Mouse (Mus musculus): Measurements from ENCODE around the gene Tdrd5. TPM values are rescaled to one million over a fixed set of nuclear protein-coding genes. Genes with fewer than 3 reads are reported as not detected.

The Tdrd5 gene
- polyA plus RNA-seq, 1 experiment from 2014 or later, result 0.09 TPM

GRCm38 (mm10) chr1:156241035-156241434 lies 62.4 kb downstream of the Tdrd5 start:
- ATAC-seq (ENCODE audit: low FRiP score) (no peak), DNase-seq (ENCODE audit: low spot score) (peak; percentile 61)
- 39% methylated on average over 2 of the region's 2 CpGs for WGBS
- H3K36me3 ChIP-seq (ENCODE audit: control insufficient read depth, insufficient read depth, low read length), result no peaks in the 10 kb centered on the region
- H3K9ac ChIP-seq (ENCODE audit: low read depth, low read length), result no peak overlapping the region
- no peak overlapping the region for H3K4me3 ChIP-seq (ENCODE audit: low read depth, low read length)
- H3K27ac ChIP-seq (ENCODE audit: low read depth, low read length), result no peak overlapping the region
- H3K4me2 ChIP-seq (replicated peaks; ENCODE audit: low read depth, low read length), result no peak overlapping the region
- no peaks in the 10 kb centered on the region for H3K4me1 ChIP-seq (replicated peaks; ENCODE audit: control insufficient read depth, insufficient read depth, low read length)
- H3K27me3 ChIP-seq (ENCODE audit: control insufficient read depth, insufficient read depth, low read length), result no peaks in the 10 kb centered on the region
- no peaks in the 10 kb centered on the region for H3K9me3 ChIP-seq (ENCODE audit: control insufficient read depth, low read length)

GRCm38 (mm10) chr1:156231122-156231521 lies 72.3 kb downstream of the Tdrd5 start:
- DNase-seq (ENCODE audit: low spot score), result no peak
- H3K4me3 ChIP-seq (ENCODE audit: low read depth, low read length), result no peak overlapping the region
- ATAC-seq (ENCODE audit: low FRiP score), result peak; percentile 51; the same call in 1 of the 2 replicates
- H3K4me1 ChIP-seq (replicated peaks; ENCODE audit: control insufficient read depth, insufficient read depth, low read length), result no peaks in the 10 kb centered on the region
- H3K9ac ChIP-seq (ENCODE audit: low read depth, low read length), result no peak overlapping the region
- no peaks in the 10 kb centered on the region for H3K9me3 ChIP-seq (ENCODE audit: control insufficient read depth, low read length)
- H3K27me3 ChIP-seq (ENCODE audit: control insufficient read depth, insufficient read depth, low read length), result no peaks in the 10 kb centered on the region
- H3K4me2 ChIP-seq (replicated peaks; ENCODE audit: low read depth, low read length), result no peak overlapping the region
- no peaks in the 10 kb centered on the region for H3K36me3 ChIP-seq (ENCODE audit: control insufficient read depth, insufficient read depth, low read length)
- 83% methylated on average over 6 of the region's 6 CpGs for WGBS
- H3K27ac ChIP-seq (ENCODE audit: low read depth, low read length), result no peak overlapping the region

- ATAC-seq (ENCODE audit: low FRiP score) (peak; percentile 80; the same call in 1 of the 2 replicates), DNase-seq (ENCODE audit: low spot score) (peak; percentile 54)
- no peaks in the 10 kb centered on the region for H3K9me3 ChIP-seq (ENCODE audit: control insufficient read depth, low read length)
- no peak overlapping the region for H3K4me3 ChIP-seq (ENCODE audit: low read depth, low read length)
- H3K4me2 ChIP-seq (replicated peaks; ENCODE audit: low read depth, low read length), result no peak overlapping the region
- H3K36me3 ChIP-seq (ENCODE audit: control insufficient read depth, insufficient read depth, low read length), result no peaks in the 10 kb centered on the region
- WGBS, result 44% methylated on average over 9 of the region's 9 CpGs
- H3K27ac ChIP-seq (ENCODE audit: low read depth, low read length), result no peak overlapping the region
- no peaks in the 10 kb centered on the region for H3K4me1 ChIP-seq (replicated peaks; ENCODE audit: control insufficient read depth, insufficient read depth, low read length)
- no peaks in the 10 kb centered on the region for H3K27me3 ChIP-seq (ENCODE audit: control insufficient read depth, insufficient read depth, low read length)
- H3K9ac ChIP-seq (ENCODE audit: low read depth, low read length), result no peak overlapping the region
These were observed 73.0 kb downstream of the Tdrd5 start for GRCm38 (mm10) chr1:156230339-156231089.

GRCm38 (mm10) chr1:156229448-156229847 lies 74.0 kb downstream of the Tdrd5 start:
- WGBS, result 40% methylated on average over 7 of the region's 7 CpGs
- H3K36me3 ChIP-seq (ENCODE audit: control insufficient read depth, insufficient read depth, low read length), result no peaks in the 10 kb centered on the region
- DNase-seq (ENCODE audit: low spot score), result peak; percentile 73
- H3K9me3 ChIP-seq (ENCODE audit: control insufficient read depth, low read length), result no peaks in the 10 kb centered on the region
- H3K27me3 ChIP-seq (ENCODE audit: control insufficient read depth, insufficient read depth, low read length), result no peaks in the 10 kb centered on the region
- H3K4me3 ChIP-seq (ENCODE audit: low read depth, low read length), result no peak overlapping the region
- no peaks in the 10 kb centered on the region for H3K4me1 ChIP-seq (replicated peaks; ENCODE audit: control insufficient read depth, insufficient read depth, low read length)
- no peak overlapping the region for H3K4me2 ChIP-seq (replicated peaks; ENCODE audit: low read depth, low read length)
- no peak overlapping the region for H3K27ac ChIP-seq (ENCODE audit: low read depth, low read length)
- no peak overlapping the region for H3K9ac ChIP-seq (ENCODE audit: low read depth, low read length)
- no peak for ATAC-seq (ENCODE audit: low FRiP score)

GRCm38 (mm10) chr1:156228728-156229127 lies 74.7 kb downstream of the Tdrd5 start:
- no peaks in the 10 kb centered on the region for H3K36me3 ChIP-seq (ENCODE audit: control insufficient read depth, insufficient read depth, low read length)
- no peak overlapping the region for H3K27ac ChIP-seq (ENCODE audit: low read depth, low read length)
- H3K4me3 ChIP-seq (ENCODE audit: low read depth, low read length), result no peak overlapping the region
- H3K4me2 ChIP-seq (replicated peaks; ENCODE audit: low read depth, low read length), result no peak overlapping the region
- no peaks in the 10 kb centered on the region for H3K9me3 ChIP-seq (ENCODE audit: control insufficient read depth, low read length)
- no peaks in the 10 kb centered on the region for H3K4me1 ChIP-seq (replicated peaks; ENCODE audit: control insufficient read depth, insufficient read depth, low read length)
- DNase-seq (ENCODE audit: low spot score), result no peak
- H3K9ac ChIP-seq (ENCODE audit: low read depth, low read length), result no peak overlapping the region
- no peaks in the 10 kb centered on the region for H3K27me3 ChIP-seq (ENCODE audit: control insufficient read depth, insufficient read depth, low read length)
- no peak for ATAC-seq (ENCODE audit: low FRiP score)
- WGBS, result 91% methylated on average over 4 of the region's 4 CpGs

GRCm38 (mm10) chr1:156226903-156227302 lies 76.6 kb downstream of the Tdrd5 start:
- 77% methylated on average over 5 of the region's 5 CpGs for WGBS
- Histone ChIP-seq H3K4me1 (replicated peaks; ENCODE audit: control insufficient read depth, insufficient read depth, low read length) (peaks cover 2% of the 10 kb centered on the region), H3K27me3 (ENCODE audit: control insufficient read depth, insufficient read depth, low read length) (no peaks in the 10 kb centered on the region), H3K4me3 (ENCODE audit: low read depth, low read length) (no peak overlapping the region), H3K36me3 (ENCODE audit: control insufficient read depth, insufficient read depth, low read length) (no peaks in the 10 kb centered on the region), H3K4me2 (replicated peaks; ENCODE audit: low read depth, low read length) (no peak overlapping the region), H3K9me3 (ENCODE audit: control insufficient read depth, low read length) (no peaks in the 10 kb centered on the region), H3K27ac (ENCODE audit: low read depth, low read length) (no peak overlapping the region), H3K9ac (ENCODE audit: low read depth, low read length) (no peak overlapping the region)
- ATAC-seq (ENCODE audit: low FRiP score) (no peak), DNase-seq (ENCODE audit: low spot score) (no peak)

GRCm38 (mm10) chr1:156222205-156223000 lies 81.1 kb downstream of the Tdrd5 start:
- ATAC-seq (ENCODE audit: low FRiP score), result peak; percentile 64; the same call in 1 of the 2 replicates
- Histone ChIP-seq H3K27me3 (ENCODE audit: control insufficient read depth, insufficient read depth, low read length) (no peaks in the 10 kb centered on the region), H3K4me2 (replicated peaks; ENCODE audit: low read depth, low read length) (no peak overlapping the region), H3K36me3 (ENCODE audit: control insufficient read depth, insufficient read depth, low read length) (no peaks in the 10 kb centered on the region), H3K4me1 (replicated peaks; ENCODE audit: control insufficient read depth, insufficient read depth, low read length) (peaks cover 3% of the 10 kb centered on the region), H3K27ac (ENCODE audit: low read depth, low read length) (peak overlapping the region; percentile 20; the same call in 1 of the 2 replicates), H3K9ac (ENCODE audit: low read depth, low read length) (no peak overlapping the region), H3K9me3 (ENCODE audit: control insufficient read depth, low read length) (no peaks in the 10 kb centered on the region), H3K4me3 (ENCODE audit: low read depth, low read length) (no peak overlapping the region)
- peak; percentile 61 for DNase-seq (ENCODE audit: low spot score)
- WGBS, result 45% methylated on average over 13 of the region's 13 CpGs

GRCm38 (mm10) chr1:156221327-156221726 lies 82.1 kb downstream of the Tdrd5 start:
- no peak for DNase-seq (ENCODE audit: low spot score)
- H3K9me3 ChIP-seq (ENCODE audit: control insufficient read depth, low read length), result no peaks in the 10 kb centered on the region
- no peak overlapping the region for H3K27ac ChIP-seq (ENCODE audit: low read depth, low read length)
- H3K4me3 ChIP-seq (ENCODE audit: low read depth, low read length), result no peak overlapping the region
- 0 out of 2 replicates have a peak, but pooled peaks have one; percentile 7 for ATAC-seq (ENCODE audit: low FRiP score)
- H3K4me2 ChIP-seq (replicated peaks; ENCODE audit: low read depth, low read length), result no peak overlapping the region
- H3K4me1 ChIP-seq (replicated peaks; ENCODE audit: control insufficient read depth, insufficient read depth, low read length), result peaks cover 4% of the 10 kb centered on the region
- WGBS, result 18% methylated on average over 2 of the region's 2 CpGs
- H3K9ac ChIP-seq (ENCODE audit: low read depth, low read length), result no peak overlapping the region
- no peaks in the 10 kb centered on the region for H3K36me3 ChIP-seq (ENCODE audit: control insufficient read depth, insufficient read depth, low read length)
- no peaks in the 10 kb centered on the region for H3K27me3 ChIP-seq (ENCODE audit: control insufficient read depth, insufficient read depth, low read length)

All from hindbrain, embryonic 11.5 days (tissue).